ENCODE assay signal across 8 mouse cellular contexts in genomic region chr17:79714931-79715637, GRCm38 (mm10). TPM values are rescaled to one million over a fixed set of nuclear protein-coding genes. Genes with fewer than 3 reads are reported as not detected.
A peak's percentile ranks its signal among the peaks of the same experiment; 100 is the strongest.
DNase-seq lines count a peak whose midpoint lies in the region; ATAC-seq and TF ChIP-seq lines count a peak whose summit lies in the region.

Gene Cyp1b1 (minus strand): TSS chr17:79715061.

- peak within 1 kb of the TSS; percentile 39; the same call in 1 of the 2 replicates for H3K4me3 ChIP-seq in liver, adult 2 months (ENCODE audit: insufficient read depth, low read depth, low read length)
- H3K4me3 ChIP-seq in heart, embryonic 10.5 days: peak within 1 kb of the TSS; percentile 65
- H3K4me3 ChIP-seq in neural tube, embryonic 11.5 days (ENCODE audit: low read depth, low read length): peak within 1 kb of the TSS; percentile 43

- H3K27ac ChIP-seq in liver, adult 2 months (replicated peaks; ENCODE audit: insufficient read depth, low read depth, low read length): no peak within 1 kb of the TSS
- H3K27ac ChIP-seq in heart, embryonic 10.5 days: peak within 1 kb of the TSS; percentile 77
- H3K27ac ChIP-seq in neural tube, embryonic 11.5 days (ENCODE audit: low read depth, low read length): no peak within 1 kb of the TSS

- H3K4me2 ChIP-seq in neural tube, embryonic 11.5 days (ENCODE audit: low read depth): peak within 1 kb of the TSS; percentile 89

- DNase-seq in liver, adult 2 months (ENCODE audit: extremely low read depth, low read depth, low spot score): no peak
- DNase-seq in liver: no peak
- DNase-seq in adrenal gland, postnatal 14 days: no peak
- DNase-seq in heart, embryonic 10.5 days (ENCODE audit: low spot score): no peak
- peak; percentile 65 for DNase-seq in kidney, postnatal 14 days
- DNase-seq in neural tube, embryonic 11.5 days (ENCODE audit: low spot score): peak; percentile 51
- no peak for DNase-seq in layer of hippocampus, adult 9-11 months
- no peak for DNase-seq in urinary bladder, postnatal 25 days (ENCODE audit: low spot score)

- TF ChIP-seq POLR2A in liver, adult 2 months (IDR thresholded peaks at IDR 0.05; ENCODE audit: extremely low read depth, insufficient read depth, low read length): no peak

- H3K27me3 ChIP-seq in liver, adult 2 months (ENCODE audit: control insufficient read depth, insufficient read depth, low read length): peaks cover 21% of the 10 kb centered on the region
- peaks cover 82% of the 10 kb centered on the region for H3K27me3 ChIP-seq in heart, embryonic 10.5 days (ENCODE audit: insufficient read depth, poor library complexity, severe bottlenecking)
- H3K27me3 ChIP-seq in neural tube, embryonic 11.5 days (ENCODE audit: control insufficient read depth, insufficient read depth, low read length): peaks cover 45% of the 10 kb centered on the region

- WGBS in liver, adult 2 months: 2% methylated on average over 31 of the region's 31 CpGs
- WGBS in heart, embryonic 10.5 days: under 1% methylated on average over 31 of the region's 31 CpGs
- under 1% methylated on average over 31 of the region's 31 CpGs for WGBS in neural tube, embryonic 11.5 days

- H3K9ac ChIP-seq in liver, adult 2 months (ENCODE audit: low read depth, low read length): 0 out of 2 replicates have a peak within 1 kb of the TSS, but pooled peaks have one; percentile 23
- H3K9ac ChIP-seq in neural tube, embryonic 11.5 days (ENCODE audit: low read length): peak within 1 kb of the TSS; percentile 57

- peaks cover 3% of the 10 kb centered on the region; the same call in 1 of the 2 replicates for H3K4me1 ChIP-seq in liver, adult 2 months (ENCODE audit: control insufficient read depth, insufficient read depth, low read length)
- H3K4me1 ChIP-seq in heart, embryonic 10.5 days: peaks cover 35% of the 10 kb centered on the region
- H3K4me1 ChIP-seq in neural tube, embryonic 11.5 days (ENCODE audit: control insufficient read depth, insufficient read depth, low read length): peaks cover 15% of the 10 kb centered on the region; the same call in 1 of the 2 replicates

- no peaks in the 10 kb centered on the region for H3K79me2 ChIP-seq in liver, adult 2 months (ENCODE audit: control insufficient read depth, insufficient read depth, low read length)

- ATAC-seq in neural tube, embryonic 11.5 days (ENCODE audit: insufficient read depth, low FRiP score, low TSS enrichment): peak; percentile 36

- TF ChIP-seq CTCF in liver, adult 2 months (IDR thresholded peaks at IDR 0.05; ENCODE audit: low read depth, low read length): no peak

- no peaks in the 10 kb centered on the region for H3K36me3 ChIP-seq in liver, adult 2 months (ENCODE audit: control insufficient read depth, insufficient read depth, low read length)
- H3K36me3 ChIP-seq in heart, embryonic 10.5 days: no peaks in the 10 kb centered on the region
- H3K36me3 ChIP-seq in neural tube, embryonic 11.5 days (ENCODE audit: control insufficient read depth, insufficient read depth, low read length): no peaks in the 10 kb centered on the region

- H3K9me3 ChIP-seq in heart, embryonic 10.5 days: no peaks in the 10 kb centered on the region
- no peaks in the 10 kb centered on the region for H3K9me3 ChIP-seq in neural tube, embryonic 11.5 days (ENCODE audit: control insufficient read depth, low read length)

RNA-seq across cellular contexts. Expression of gene Cyp1b1, which starts in this region (rescaled TPM):
- 0.37 and 0.81 TPM in 2 replicates for total RNA-seq in liver, adult 2 months (2014; rRNA removed)
- 0.16 and 0.34 TPM in 2 replicates for polyA plus RNA-seq in liver, adult 2 months (2012; rRNA removed)
- total RNA-seq in adrenal gland, postnatal 14 days (2021): 21.2 and 33.9 TPM in 2 replicates
- 1.0 and 6.1 TPM in 2 replicates for polyA plus RNA-seq in heart, embryonic 10.5 days (2016; fragmentation: Nextera tagmentation; extraction: Ambion mirVana)
- 5.1 TPM in 2 replicates for polyA plus RNA-seq in neural tube, embryonic 11.5 days (2014; fragmentation: Nextera tagmentation; extraction: Ambion mirVana)

Comparison
In these comparisons a context has a peak if more than half of its experiments do, and no peak if none do; other contexts are left out.
1. RNA of gene Cyp1b1 (total RNA-seq): 21.2 to 33.9 TPM in adrenal gland, postnatal 14 days; 0.37 to 0.81 TPM in liver, adult 2 months; every median in the first group is over 10 times any median in the second.
2. DNase-seq: peak in kidney, postnatal 14 days (single experiment) and neural tube, embryonic 11.5 days (single experiment); none in liver, adult 2 months (single experiment), liver (single experiment), adrenal gland, postnatal 14 days (single experiment), heart, embryonic 10.5 days (single experiment), layer of hippocampus, adult 9-11 months (single experiment) and urinary bladder, postnatal 25 days (single experiment).
3. Peak in every context shown above with its lines, with median percentiles within 50 percentile points of each other: H3K4me3 ChIP-seq.